Mouse (Mus musculus) gastrocnemius, postnatal 25 days (tissue): ENCODE data around the gene Klhl26. TPM values are rescaled to one million over a fixed set of nuclear protein-coding genes. Genes with fewer than 3 reads are reported as not detected.

ENCODE experiments used
- DNase-seq: peaks from one replicate; pipeline ENCODE4 v3.0.0; 2022
- total RNA-seq, 2 experiments: library from RNA; stranded (reverse); gene quantifications; 1 replicate in 1 of 2; 2 replicates in 1 of 2; pipeline ENCODE4 v1.2.3; 2021

Gene Klhl26
- total RNA-seq, 2 experiments from 2014 or later, result 4.9 to 6.1 TPM

DNA sequence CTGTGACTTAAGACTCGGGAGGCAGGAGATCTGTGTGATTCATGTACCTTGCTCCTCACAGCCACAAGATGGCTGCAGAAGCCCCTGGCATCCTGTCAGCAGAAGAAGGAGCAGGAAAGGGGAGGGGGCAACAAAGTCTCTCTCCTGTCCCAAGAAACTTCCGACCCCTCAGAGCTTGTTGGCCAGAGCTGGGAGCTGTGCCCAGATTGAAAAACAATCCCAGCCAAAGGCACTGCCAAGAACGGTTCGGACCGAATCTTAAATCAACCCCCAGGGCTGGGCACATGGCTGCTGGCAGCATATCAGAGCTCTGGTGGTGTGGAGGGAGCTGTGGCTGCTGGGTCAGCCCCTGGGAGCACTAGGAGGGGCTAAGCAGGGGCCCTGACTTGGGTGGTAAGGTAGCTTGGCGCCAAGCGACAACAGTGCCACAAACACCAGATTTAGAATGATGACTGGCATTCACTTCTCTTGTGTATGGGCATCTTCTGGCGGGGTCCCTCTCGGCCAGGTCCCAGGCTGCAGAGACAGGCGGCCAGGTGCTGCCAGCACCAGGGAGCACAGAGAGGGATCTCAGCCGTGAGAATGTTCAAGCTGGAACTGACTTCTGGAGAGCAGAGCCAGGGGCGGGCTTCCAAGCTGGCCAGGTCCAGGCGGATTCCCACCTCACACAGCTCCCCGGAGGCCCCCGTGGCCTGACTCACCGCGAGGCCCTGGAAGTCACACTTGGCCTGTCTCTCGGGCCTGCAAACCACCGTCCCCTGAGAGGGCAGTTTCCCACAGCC, 28.9 kb downstream of the Klhl26 start:
- peak; percentile 71 for DNase-seq

DNA sequence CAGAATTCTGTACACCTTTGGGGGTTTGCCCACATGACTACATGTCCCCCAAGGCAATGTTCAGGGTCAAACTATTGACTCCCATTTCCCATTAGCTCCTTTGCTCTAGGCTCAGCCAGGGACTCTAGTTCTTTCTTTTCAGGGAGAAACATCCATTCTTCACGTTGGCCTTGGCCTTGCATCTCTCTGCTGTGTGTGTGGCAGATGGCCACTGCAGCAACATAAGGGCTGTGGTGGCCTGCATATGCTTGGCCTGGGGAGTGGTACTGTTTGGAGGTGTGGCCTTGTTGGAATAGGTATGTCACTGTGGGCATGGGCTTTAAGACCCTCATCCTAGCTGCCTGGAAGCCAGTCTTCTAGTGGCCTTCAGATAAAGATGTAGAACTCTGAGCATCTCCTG, 30.8 kb downstream of the Klhl26 start:
- DNase-seq, result no peak

DNA sequence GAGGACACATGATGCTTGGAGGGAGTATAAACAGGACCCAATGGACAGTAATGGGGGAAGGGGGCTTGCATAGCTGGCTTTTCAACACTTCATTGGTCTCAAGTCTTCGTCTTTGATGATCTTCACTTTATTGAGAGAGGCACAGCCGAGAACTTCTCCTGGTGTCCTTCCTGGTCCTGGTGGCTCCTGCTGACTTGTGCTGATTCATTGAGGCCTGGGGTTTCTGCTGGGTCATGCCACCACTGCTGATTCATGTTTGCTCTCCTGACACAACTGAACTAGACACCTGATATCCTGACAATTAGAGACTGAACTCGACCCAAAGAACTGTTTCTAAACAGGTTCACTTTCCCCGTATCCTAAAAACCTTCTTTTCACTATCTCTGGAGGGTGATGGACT, 33.4 kb downstream of the Klhl26 start:
- DNase-seq, result no peak

DNA sequence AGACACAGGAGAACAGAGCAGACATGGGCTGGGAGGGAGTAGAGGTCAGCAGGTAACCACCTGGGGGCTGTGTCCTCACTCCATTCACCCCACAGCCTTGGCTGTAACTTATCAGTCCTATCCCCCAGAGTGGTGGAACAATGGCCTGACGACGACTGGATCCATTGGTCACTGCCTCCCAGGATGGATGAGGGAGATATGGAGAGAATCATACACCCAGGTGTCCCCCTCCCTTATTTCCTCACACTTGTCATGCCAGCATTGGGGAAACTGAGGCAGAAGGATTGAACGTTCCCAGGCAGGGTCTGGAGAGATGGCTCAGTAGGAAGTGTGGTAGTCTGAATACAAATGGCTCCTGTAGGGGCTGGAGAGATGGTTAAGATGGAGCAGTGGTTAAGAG, 35.2 kb downstream of the Klhl26 start:
- no peak for DNase-seq

DNA sequence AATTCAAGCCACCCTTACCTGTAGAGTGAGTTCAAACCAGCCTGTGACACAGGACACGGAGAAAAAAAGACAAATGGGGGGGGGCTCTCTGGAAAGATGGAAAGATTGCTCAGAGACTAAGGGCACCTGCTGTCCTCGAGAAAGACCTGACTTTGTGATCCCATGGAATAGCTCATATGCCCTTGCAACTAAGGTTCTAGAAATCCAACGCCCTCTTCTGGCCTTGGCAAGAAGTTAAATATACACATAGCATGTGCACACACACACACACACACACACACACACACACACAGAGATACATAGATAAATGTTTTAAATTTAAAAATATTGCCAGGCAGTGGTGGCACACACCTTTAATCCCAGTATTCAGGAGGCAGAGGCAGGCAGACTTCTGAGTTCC, 36.5 kb downstream of the Klhl26 start:
- no peak for DNase-seq

DNA sequence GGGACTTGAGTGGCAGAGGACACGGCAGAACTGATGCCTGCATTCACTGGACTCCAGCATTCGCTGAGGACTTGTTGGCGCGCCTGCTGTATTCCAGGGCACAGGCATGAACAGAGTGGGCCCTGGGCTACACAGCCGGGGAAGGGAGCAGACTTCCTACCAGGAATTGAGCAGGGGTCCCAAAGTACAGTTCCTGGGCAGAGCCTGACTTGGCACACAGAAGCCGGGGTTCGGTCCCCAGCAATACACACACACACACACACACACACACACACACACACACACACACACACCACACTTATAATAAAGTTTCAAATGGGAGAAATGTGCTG, 37.0 kb downstream of the Klhl26 start:
- no peak for DNase-seq

DNA sequence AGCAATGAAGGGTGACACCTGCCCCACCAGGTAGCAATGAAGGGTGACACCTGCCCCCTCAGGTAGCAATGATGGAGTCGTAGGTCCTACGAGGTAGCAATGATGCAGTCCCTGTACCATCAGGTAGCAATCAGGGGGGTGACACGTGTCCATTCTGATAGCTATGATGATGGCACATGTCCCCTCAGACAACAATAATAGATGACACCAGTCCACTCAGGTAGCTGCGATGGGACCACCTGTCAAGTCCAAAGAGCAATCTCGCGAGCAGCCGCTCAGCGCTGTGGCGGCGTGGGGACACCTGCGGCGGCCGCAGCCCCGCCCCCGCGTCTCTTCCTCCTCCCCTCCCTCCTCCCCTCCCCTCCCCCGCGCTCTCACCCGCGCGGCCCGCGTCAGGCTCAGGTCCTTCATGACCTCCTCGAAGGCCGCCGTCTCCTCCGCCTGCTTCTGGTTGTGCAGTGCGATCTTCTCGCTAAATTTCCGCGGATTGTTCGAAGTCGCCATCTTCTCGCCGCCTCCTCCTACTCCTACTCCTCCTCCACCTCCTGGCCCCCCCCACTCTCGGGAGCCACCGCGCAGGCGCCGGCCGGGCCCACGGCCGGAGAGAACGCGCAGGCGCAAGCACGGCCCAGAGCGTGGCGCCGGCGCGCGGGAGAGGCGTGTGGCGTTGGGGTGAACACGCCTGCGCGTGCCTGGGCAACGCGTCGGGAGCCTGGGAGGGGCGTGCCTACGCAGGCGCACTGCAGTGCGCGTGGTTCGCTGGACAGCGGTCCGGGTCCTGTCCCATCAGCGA, 37.5 kb downstream of the Klhl26 start, which contains the start of gene Crtc1:
Gene Crtc1, minus strand, starts transcription at position 525 of the 793 bp plus-strand sequence.
- peak; percentile 98 for DNase-seq

DNA sequence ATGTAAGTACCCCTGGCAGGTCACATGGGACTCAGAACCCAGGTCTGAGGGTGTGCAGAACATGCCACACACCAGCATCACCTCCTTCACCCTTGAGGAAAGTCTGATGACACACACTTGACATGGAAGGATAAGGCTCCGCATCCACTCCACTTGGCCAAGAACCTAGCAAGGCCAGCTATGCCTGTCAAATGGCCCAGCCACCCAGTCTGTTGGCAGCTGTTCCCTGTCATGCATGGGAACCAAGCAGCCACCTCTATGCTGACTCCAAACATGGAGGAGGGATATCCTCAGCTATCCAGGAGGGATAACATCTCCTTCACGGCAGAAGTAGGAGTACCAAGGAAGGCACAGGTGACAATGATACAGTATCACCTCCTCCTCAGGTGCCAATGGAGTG, 38.3 kb downstream of the Klhl26 start:
- no peak for DNase-seq

DNA sequence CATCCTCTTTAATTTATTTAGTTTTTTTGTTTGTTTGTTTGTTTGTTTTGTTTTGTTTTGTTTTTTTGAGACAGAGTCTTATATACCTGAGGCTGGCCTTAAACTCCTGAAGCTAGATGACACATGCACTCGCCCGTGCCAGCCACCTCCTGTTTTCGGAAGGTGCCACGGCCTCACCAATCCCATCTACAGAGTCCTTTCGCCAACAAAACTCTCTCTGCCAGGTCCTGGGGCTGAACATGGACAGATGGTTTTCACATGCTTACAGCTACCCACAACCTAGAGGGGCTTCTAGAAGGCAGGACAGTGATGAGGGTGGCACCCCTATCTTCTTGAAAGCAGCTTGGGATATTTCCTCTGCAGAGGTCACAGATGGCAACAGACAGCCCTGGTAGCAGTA, 41.6 kb downstream of the Klhl26 start:
- DNase-seq, result no peak

DNA sequence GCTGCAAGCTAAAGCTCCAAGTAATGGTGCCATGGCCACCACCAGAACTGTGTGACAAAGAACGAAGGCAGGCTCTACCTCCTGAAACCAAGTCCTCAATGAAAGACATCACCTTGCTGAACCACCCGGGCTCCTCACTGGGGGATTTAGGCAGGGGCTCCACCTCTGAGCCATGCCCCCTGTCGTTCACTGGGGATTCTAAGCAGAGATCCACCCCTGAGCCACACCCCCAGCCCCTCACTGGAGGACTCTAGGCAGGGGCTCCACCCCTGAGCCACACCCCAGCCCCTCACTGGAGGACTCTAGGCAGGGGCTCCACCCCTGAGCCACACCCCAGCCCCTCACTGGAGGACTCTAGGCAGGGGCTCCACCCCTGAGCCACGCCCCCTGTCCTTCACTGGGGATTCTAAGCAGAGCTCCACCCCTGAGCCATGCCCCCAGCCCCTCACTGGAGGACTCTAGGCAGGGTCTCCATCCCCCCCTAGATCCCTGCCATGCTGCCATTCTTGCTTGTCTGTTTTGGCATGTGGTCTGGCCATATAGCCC, 43.7 kb downstream of the Klhl26 start:
- no peak for DNase-seq

DNA sequence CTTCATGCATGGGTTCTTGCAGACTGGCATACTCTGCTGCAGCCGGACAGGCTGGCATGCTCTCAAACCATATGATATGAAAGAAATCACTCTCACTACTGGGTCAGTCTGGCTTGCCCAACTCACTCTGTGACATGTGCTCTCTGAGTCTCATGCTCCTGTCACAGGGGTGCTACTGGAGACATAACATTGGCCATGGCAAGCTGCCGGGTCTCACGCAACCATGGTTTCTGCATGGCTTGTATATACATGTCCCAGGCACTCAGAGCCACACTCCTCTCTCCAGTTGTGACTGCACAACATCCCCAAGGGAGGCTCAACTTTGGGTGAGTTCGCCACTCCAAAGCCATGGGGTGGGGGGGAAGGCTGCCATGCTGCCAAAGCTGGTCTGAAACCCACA, 45.6 kb downstream of the Klhl26 start:
- no peak for DNase-seq

DNA sequence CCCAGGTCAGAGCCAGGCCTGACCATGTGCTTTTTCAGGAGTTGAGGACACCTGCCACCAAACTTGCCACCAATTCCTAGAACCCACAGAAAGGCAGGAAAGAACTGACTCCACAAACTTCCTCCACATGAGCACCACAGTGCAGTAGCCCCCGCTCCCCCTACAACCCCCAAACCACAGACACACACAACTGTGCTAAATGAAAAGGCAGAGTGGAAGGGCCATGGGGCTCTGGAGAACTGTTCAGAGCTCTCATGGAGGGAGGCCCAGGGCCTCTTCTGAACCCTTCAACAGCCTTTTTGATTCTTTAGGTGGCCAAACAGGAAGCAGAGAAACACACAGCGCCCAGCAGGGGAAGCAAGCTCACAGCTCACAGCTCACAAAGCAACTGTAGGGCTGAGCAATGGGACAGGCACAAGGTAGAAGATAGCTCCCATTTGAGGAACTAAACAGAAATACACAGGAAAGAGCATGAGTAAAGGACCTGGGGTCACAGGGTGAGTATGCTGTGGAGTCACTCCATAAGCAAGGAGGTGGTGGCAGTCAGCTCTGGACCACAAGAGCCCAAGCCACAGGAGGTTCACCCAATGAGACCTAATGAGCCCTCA, 50.4 kb downstream of the Klhl26 start:
- no peak for DNase-seq

DNA sequence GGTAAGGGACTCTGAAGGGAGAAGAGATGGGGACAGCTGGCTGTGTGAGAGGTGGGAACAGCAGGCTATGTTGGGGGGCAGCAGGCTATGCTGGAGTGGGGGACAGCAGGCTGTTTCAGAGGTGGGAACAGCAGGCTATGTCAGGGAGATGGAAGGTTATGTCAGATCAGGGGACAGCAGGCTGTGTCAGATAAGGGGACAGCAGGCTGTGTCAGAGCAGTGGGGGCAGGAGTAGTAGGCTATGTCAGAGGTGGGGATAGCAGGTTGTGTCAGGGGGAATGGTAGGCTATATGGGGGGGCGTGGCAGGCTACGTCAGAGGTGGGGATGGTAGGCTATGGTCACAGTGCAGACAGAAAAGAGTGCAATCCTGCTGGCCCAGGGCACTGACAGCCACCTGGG, 54.0 kb downstream of the Klhl26 start:
- DNase-seq, result no peak

DNA sequence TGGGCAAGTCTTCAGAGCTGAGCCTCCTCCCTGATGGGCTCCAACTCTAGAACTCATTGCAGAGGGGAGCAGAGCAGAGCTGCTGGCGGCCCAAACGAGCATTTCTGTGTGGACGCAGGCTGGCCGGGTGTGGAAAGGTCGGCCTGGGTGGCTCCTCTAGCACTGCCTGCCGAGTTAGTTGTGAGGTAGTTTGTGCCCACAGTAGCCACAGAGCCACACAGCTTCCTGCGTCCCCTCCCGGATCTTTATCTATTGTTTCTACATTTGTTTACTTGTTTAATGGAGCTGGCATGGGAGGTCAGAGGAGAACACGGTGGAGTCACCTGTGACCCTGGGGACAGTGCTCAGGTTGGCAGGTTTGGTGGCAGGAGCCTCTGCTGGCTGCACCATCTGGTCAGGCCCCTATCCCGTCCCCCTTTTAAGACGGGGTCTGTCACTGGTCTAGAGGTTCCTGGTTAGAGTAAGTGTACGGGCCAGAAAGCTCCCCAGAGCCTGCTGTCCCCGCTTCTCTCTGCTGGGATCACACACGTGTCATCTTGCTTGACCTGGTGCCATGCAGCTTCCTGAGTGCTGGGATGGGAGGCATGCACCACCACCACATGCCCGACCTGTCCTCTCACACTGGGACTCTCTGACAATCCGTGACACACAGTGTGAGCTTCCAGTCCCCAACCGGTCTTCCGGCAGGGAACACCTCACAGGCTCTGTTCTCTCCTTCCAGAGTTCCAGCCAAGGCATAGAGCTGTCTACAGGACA, 55.2 kb downstream of the Klhl26 start:
- no peak for DNase-seq

DNA sequence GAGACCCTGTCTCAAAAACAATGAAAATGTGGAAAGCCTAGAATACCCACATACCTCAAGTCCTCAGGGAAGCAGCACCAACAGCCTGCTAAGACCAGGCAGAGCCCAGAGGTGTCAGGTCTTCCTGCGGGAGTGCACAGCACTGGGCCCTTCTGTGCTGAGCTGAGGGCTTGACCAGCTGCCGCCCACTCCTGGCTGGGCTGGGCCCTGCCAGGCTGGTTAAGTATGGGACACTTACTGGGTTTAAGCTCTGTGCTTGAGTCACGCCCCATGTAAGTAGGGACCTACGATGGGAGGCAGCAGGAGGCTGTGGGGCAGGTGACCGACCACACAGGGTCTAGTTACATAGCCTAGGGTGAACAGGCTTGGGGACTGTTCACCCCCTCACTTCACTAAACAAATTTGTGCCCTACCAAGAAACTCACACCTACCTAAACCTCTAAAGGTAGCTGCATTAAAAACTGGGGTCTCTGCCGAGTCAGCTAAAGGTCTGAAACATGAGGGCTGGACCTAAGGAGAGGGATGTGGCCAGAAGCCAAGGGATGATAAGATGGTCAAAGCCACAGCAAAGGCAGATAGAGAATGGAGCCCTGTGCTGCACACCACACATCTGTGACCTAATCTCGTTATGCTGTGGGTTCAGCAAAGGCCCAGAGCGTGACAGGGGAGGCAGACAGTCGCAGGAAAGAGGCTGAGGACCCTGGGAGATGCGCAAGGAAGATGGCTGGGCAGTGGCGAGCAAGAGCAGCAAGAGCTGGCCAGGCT, 56.7 kb downstream of the Klhl26 start:
- DNase-seq, result no peak

DNA sequence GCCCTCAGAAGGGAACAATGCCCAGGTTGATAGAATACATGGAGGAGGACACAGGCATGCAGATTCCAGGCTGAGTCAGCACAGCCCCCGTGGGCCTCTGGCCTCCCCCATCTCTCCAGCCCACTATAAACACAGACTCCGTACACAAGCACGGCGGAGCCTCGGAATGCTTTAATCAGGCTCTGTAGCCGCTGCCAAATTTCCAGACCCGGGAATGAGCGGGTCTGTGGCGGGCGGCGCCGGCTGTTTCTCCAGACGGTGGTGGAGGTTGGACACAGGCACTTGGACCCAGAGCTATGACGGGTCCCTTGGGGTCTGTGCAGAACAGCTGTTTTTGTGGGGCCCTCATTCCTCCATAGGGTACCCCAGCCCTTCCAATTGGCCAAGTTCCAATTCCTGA, 57.8 kb downstream of the Klhl26 start:
- no peak for DNase-seq

DNA sequence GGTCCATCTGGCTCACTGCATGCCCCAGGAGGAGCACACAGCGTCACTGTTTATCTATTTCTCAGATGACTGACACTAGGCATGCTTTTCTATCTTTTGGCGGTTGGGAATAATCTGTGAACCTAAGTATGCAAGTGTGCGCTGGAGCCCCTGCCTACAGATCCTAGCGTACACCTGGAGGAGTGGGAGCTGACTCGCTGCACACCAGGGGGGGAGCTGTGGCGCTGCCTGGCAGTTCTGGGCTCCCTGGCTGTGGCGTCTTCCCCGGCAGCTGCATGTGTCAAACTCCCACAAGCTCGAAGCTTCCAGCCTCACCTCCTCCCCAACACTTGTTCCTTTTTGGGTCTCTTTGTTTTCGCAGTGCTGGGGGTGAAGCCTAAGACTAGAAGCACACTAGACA, 58.9 kb downstream of the Klhl26 start:
- DNase-seq, result no peak

DNA sequence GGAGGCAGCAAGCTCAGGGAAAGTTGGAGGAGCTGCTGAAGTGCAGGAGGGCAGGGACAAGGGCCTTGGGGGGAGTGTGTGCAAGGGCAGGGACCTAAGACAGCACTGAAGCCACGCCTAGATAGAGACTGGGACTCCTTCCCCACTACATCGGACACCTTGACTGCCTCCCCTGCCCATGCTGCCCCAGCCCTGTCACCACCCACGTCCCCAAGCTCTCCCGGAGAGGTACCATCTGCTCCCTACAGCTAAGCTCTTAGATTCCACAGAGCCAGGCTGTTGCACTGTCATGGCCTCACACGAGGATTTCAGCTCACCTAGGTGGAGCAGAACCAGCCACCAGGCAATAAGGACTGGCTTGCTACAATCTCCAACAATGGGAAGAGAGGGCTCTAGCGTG, 59.8 kb downstream of the Klhl26 start:
- no peak for DNase-seq

DNA sequence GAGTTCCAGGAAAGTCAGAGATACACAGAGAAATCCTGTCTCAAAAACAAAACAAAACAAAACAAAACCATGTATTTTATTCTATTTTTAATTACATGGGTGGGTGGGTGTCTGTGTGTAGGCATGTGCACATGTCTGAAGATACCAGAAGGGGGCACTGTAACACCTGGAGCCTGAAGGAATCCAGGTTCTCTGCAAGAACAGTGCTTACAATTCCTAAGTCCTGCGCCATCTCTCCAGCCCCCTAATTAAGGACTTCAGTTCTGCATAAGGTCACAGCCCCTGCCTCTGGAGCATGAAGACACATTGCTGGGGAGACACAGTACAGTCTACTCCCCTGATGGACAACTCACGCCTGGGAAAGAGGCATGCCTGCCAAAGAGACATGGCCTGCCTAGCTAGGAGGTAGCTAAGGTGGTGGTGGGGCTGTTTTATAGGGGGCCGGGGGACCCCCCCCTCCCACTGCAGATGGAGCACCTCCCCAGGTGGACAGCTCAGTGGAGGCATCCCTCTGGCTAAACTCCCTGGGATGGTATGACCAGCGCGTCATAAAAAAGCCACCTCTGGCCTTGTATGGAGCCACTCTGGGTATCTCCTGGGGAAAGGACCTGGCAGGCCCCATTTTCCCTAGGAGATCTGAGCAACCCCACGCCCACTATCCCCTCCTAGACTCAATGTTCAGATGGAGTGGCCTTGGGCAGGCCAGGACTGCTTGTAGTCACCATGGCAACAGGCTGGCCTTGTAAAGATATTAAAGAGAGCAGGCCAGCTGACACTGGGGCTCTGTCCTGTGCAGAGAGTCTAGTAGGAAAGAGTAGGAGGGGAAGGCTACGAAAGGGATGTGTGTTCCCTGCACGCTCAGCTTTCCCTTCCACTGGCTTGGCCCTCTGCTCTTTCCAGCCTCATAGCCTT, 61.0 kb downstream of the Klhl26 start:
- DNase-seq, result no peak

DNA sequence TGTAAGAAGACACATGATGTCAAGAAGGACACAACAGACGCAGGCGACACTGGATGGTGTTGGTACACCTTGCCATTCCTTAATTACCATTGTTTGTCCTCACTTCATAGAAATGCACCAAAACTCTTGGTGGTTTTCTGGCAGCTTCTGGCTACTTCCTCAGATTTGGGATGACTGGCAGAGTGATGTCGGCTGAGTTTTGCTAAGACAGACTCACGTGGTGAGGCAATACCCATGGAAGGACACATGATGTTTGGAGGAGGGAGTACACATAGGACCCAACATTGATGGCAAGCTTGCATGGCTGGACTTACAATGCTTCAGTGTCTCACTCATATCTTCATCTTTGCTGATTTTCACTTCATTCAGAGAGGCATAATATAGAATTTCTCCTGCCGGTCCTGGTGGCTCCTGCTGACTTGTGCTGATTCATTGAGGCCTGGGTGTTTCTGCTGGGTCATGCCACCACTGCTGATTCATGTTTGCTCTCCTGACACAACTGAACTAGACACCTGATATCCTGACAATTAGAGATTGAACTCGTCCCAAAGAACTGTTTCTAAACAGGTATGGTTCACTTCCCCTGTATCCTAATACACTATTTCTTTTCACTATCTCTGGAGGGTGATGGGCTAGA, 62.3 kb downstream of the Klhl26 start:
- no peak for DNase-seq
